Mouse (Mus musculus) CD4-positive, CD25-positive, alpha-beta regulatory T cell, adult 2 months (primary cell): ENCODE data around the gene Thegl.
A peak's percentile ranks its signal among the peaks of the same experiment; 100 is the strongest.

Experiments used
- DNase-seq: peaks from one replicate; pipeline ENCODE4 v3.0.0-alpha.2; 2012; ENCODE audit warnings: low read depth, low spot score

Gene Thegl

GRCm38 (mm10) chr5:77044362-77044761 is 28.5 kb downstream of the Thegl start:
- DNase-seq = no peak

GRCm38 (mm10) chr5:77052616-77053015 is 36.8 kb downstream of the Thegl start:
- no peak for DNase-seq

GRCm38 (mm10) chr5:77056881-77057440 is 41.1 kb downstream of the Thegl start:
- DNase-seq = no peak

GRCm38 (mm10) chr5:77060363-77060762 is 44.5 kb downstream of the Thegl start:
- DNase-seq = no peak

GRCm38 (mm10) chr5:77061372-77062038 is 45.7 kb downstream of the Thegl start:
- peak; percentile 75 for DNase-seq

GRCm38 (mm10) chr5:77067321-77067720 is 51.5 kb downstream of the Thegl start:
- DNase-seq = no peak

- DNase-seq = peak; percentile 32
Measured at GRCm38 (mm10) chr5:77070987-77071386, 55.2 kb downstream of the Thegl start.

- DNase-seq = peak; percentile 15
Measured at GRCm38 (mm10) chr5:77071626-77072025, 55.8 kb downstream of the Thegl start.

- no peak for DNase-seq
Measured at GRCm38 (mm10) chr5:77073794-77074193, 58.0 kb downstream of the Thegl start.

- no peak for DNase-seq
Measured at GRCm38 (mm10) chr5:77074914-77075313, 59.1 kb downstream of the Thegl start.

GRCm38 (mm10) chr5:77075951-77076350 is 60.1 kb downstream of the Thegl start:
- DNase-seq = no peak

- DNase-seq = no peak
Measured at GRCm38 (mm10) chr5:77080761-77081160, 64.9 kb downstream of the Thegl start.

- DNase-seq = peak; percentile 31
Measured at GRCm38 (mm10) chr5:77082735-77083134, 66.9 kb downstream of the Thegl start.

GRCm38 (mm10) chr5:77084418-77084817 is 68.6 kb downstream of the Thegl start:
- DNase-seq = no peak

- DNase-seq = no peak
Measured at GRCm38 (mm10) chr5:77085753-77086450, 70.1 kb downstream of the Thegl start.

- no peak for DNase-seq
Measured at GRCm38 (mm10) chr5:77086541-77086940, 70.7 kb downstream of the Thegl start.

GRCm38 (mm10) chr5:77087122-77087521 is 71.3 kb downstream of the Thegl start:
- no peak for DNase-seq

- DNase-seq = peak; percentile 81
Measured at GRCm38 (mm10) chr5:77089294-77089693, 73.5 kb downstream of the Thegl start.

GRCm38 (mm10) chr5:77089901-77090300 is 74.1 kb downstream of the Thegl start:
- DNase-seq = no peak

GRCm38 (mm10) chr5:77090521-77091096 is 74.8 kb downstream of the Thegl start:
- DNase-seq = no peak

- DNase-seq = peak; percentile 6
Measured at GRCm38 (mm10) chr5:77091923-77092322, 76.1 kb downstream of the Thegl start.

- DNase-seq = peak; percentile 64
Measured at GRCm38 (mm10) chr5:77092531-77092930, 76.7 kb downstream of the Thegl start.

- DNase-seq = no peak
Measured at GRCm38 (mm10) chr5:77093961-77094360, 78.1 kb downstream of the Thegl start.
